Mouse (Mus musculus) MEL (cell line): Measurements from ENCODE around the gene Olfr823. TPM values are rescaled to one million over a fixed set of nuclear protein-coding genes. Genes with fewer than 3 reads are reported as not detected.

Source experiments
- DNase-seq: peaks from one replicate; pipeline ENCODE4 v3.0.0; 2011; ENCODE audit warnings: low read depth, low spot score
- H3K27ac ChIP-seq: 2 replicates; pipeline ENCODE4 v1.5.1; 2012; ENCODE audit warnings: low read depth, mild to moderate bottlenecking, control low read depth, low read length, moderate library complexity; ENCODE audit not compliant: control insufficient read depth
- H3K27me3 ChIP-seq, 2 experiments: fragments of 150-350 bp in 1 of 2; sonication (generic) in 1 of 2; 2 replicates each; pipeline ENCODE4 v1.6.1; 2012; ENCODE audit warnings: low read length in 2 of 2, mild to moderate bottlenecking in 2 of 2, improper control_type of control experiment in 1 of 2, moderate library complexity in 1 of 2; ENCODE audit not compliant: insufficient read depth in 2 of 2, control insufficient read depth in 1 of 2
- H3K36me3 ChIP-seq, 2 experiments: 2 replicates each; pipeline ENCODE4 v1.6.1; 2012 to 2014; ENCODE audit warnings: low read length in 2 of 2, improper control_type of control experiment in 1 of 2, inconsistent platforms in 1 of 2, mild to moderate bottlenecking in 1 of 2; ENCODE audit not compliant: insufficient read depth in 2 of 2, control insufficient read depth in 1 of 2
- H3K4me1 ChIP-seq, 2 experiments: fragments of 150-350 bp in 1 of 2; sonication (generic) in 1 of 2; 2 replicates each; pipeline ENCODE4 v1.6.1; 2012; ENCODE audit warnings: low read length in 2 of 2, improper control_type of control experiment in 1 of 2, mild to moderate bottlenecking in 1 of 2; ENCODE audit not compliant: insufficient read depth in 2 of 2, control insufficient read depth in 1 of 2
- H3K4me3 ChIP-seq, 2 experiments: fragments of 150-350 bp in 1 of 2; sonication (generic) in 1 of 2; 2 replicates each; pipeline ENCODE4 v1.5.1; 2012; ENCODE audit warnings: low read depth in 2 of 2, low read length in 2 of 2, mild to moderate bottlenecking in 2 of 2, moderate library complexity in 2 of 2, control low read depth in 1 of 2, improper control_type of control experiment in 1 of 2; ENCODE audit not compliant: control insufficient read depth in 1 of 2, insufficient read depth in 1 of 2
- H3K79me2 ChIP-seq: 2 replicates; pipeline ENCODE4 v1.6.1; 2012; ENCODE audit warnings: mild to moderate bottlenecking, low read length, moderate library complexity; ENCODE audit not compliant: control insufficient read depth, poor library complexity, insufficient read depth
- H3K9ac ChIP-seq: 2 replicates; pipeline ENCODE4 v1.6.1; 2012; ENCODE audit warnings: low read depth, mild to moderate bottlenecking, control low read depth, low read length, moderate library complexity; ENCODE audit not compliant: control insufficient read depth, poor library complexity, severe bottlenecking
- H3K9me3 ChIP-seq: fragments of 150-350 bp; sonication (generic); replicated peaks from 2 replicates; pipeline ENCODE4 v1.6.1; 2012; ENCODE audit warnings: mild to moderate bottlenecking, low read length, improper control_type of control experiment, moderate library complexity; ENCODE audit not compliant: insufficient read depth
- BHLHE40 ChIP-seq: IDR thresholded peaks from 2 replicates; pipeline ENCODE4 v1.6.1; 2012; ENCODE audit warnings: low read depth, mild to moderate bottlenecking, inconsistent platforms, low read length, improper control_type of control experiment, borderline replicate concordance
- CTCF ChIP-seq, 3 experiments: IDR thresholded peaks in 2 of 3; conservative IDR thresholded peaks in 1 of 3; 2 replicates each; pipeline ENCODE4 v1.5.1; 2011 to 2012; ENCODE audit warnings: low read length in 3 of 3, low read depth in 2 of 3, mild to moderate bottlenecking in 2 of 3, improper control_type of control experiment in 1 of 3, inconsistent platforms in 1 of 3, mixed read lengths in 1 of 3, moderate library complexity in 1 of 3; ENCODE audit not compliant: control insufficient read depth in 1 of 3, insufficient read depth in 1 of 3, poor library complexity in 1 of 3, severe bottlenecking in 1 of 3
- ETS1 ChIP-seq: IDR thresholded peaks from 2 replicates; pipeline ENCODE4 v1.6.1; 2012; ENCODE audit warnings: low read depth, mild to moderate bottlenecking, inconsistent platforms, low read length, improper control_type of control experiment, moderate library complexity
- GABPA ChIP-seq: IDR thresholded peaks from 2 replicates; pipeline ENCODE4 v1.6.1; 2012; ENCODE audit warnings: low read depth, mild to moderate bottlenecking, inconsistent platforms, low read length, improper control_type of control experiment, moderate library complexity
- JUND ChIP-seq: IDR thresholded peaks from 2 replicates; pipeline ENCODE4 v1.6.1; 2011; ENCODE audit warnings: low read depth, mild to moderate bottlenecking, improper control_type of control experiment, low read length
- KAT2A ChIP-seq: conservative IDR thresholded peaks from 2 replicates; pipeline ENCODE4 v1.6.1; 2012; ENCODE audit warnings: low read depth, low read length, improper control_type of control experiment, inconsistent platforms
- MEF2A ChIP-seq: IDR thresholded peaks from 2 replicates; pipeline ENCODE4 v1.6.1; 2014; ENCODE audit warnings: low read depth, mild to moderate bottlenecking, inconsistent platforms, low read length, improper control_type of control experiment; ENCODE audit not compliant: poor library complexity, insufficient replicate concordance, severe bottlenecking; ENCODE audit errors: extremely low read depth
- NRF1 ChIP-seq: IDR thresholded peaks from 2 replicates; pipeline ENCODE4 v1.6.1; 2014; ENCODE audit warnings: low read depth, mild to moderate bottlenecking, inconsistent platforms, low read length, improper control_type of control experiment, moderate library complexity; ENCODE audit not compliant: poor library complexity, insufficient read depth, severe bottlenecking
- POLR2AphosphoS5 ChIP-seq: IDR thresholded peaks from 2 replicates; pipeline ENCODE4 v1.6.1; 2012; ENCODE audit warnings: low read depth, borderline replicate concordance, mild to moderate bottlenecking, inconsistent platforms, low read length, moderate library complexity, mixed read lengths
- RAD21 ChIP-seq: IDR thresholded peaks from 2 replicates; pipeline ENCODE4 v1.6.1; 2011; ENCODE audit warnings: mild to moderate bottlenecking, low read depth, low read length, improper control_type of control experiment
- RCOR1 ChIP-seq: IDR thresholded peaks from 2 replicates; pipeline ENCODE4 v1.6.1; 2012; ENCODE audit warnings: low read depth, mild to moderate bottlenecking, inconsistent platforms, low read length, improper control_type of control experiment
- SMC3 ChIP-seq: IDR thresholded peaks from 2 replicates; pipeline ENCODE4 v1.6.1; 2011; ENCODE audit warnings: low read depth, low read length, improper control_type of control experiment
- USF1 ChIP-seq: IDR thresholded peaks from 2 replicates; pipeline ENCODE4 v1.6.1; 2014; ENCODE audit warnings: low read depth, mild to moderate bottlenecking, inconsistent platforms, low read length, improper control_type of control experiment, moderate library complexity
- ZC3H11A ChIP-seq: IDR thresholded peaks from 2 replicates; pipeline ENCODE4 v1.6.1; 2012; ENCODE audit warnings: low read depth, mild to moderate bottlenecking, inconsistent platforms, low read length, improper control_type of control experiment
- ZNF384 ChIP-seq: IDR thresholded peaks from 2 replicates; pipeline ENCODE4 v1.6.1; 2012; ENCODE audit warnings: low read depth, mild to moderate bottlenecking, inconsistent platforms, low read length, improper control_type of control experiment
- polyA plus RNA-seq, 2 experiments: library from polyadenylated mRNA; stranded (reverse) in 1 of 2; unstranded in 1 of 2; fragments of >175 nt in 1 of 2; fragments of >200 nt in 1 of 2; gene quantifications; 2 replicates each; pipeline versions ENCODE4 v1.2.1 to v1.2.4; 2012; ENCODE audit warnings: low replicate concordance in 2 of 2, low read depth in 1 of 2; ENCODE audit not compliant: insufficient read length in 2 of 2, insufficient read depth in 1 of 2, missing spikeins in 1 of 2
- total RNA-seq: library from RNA; depleted of rRNA; stranded (reverse); fragments of 300-350 nt; gene quantifications from 2 replicates; pipeline ENCODE4 v1.2.3, GENCODE M21; 2012; rRNA removed

Olfr823 gene
- total and polyA plus RNA-seq, 3 experiments: not detected

DNA sequence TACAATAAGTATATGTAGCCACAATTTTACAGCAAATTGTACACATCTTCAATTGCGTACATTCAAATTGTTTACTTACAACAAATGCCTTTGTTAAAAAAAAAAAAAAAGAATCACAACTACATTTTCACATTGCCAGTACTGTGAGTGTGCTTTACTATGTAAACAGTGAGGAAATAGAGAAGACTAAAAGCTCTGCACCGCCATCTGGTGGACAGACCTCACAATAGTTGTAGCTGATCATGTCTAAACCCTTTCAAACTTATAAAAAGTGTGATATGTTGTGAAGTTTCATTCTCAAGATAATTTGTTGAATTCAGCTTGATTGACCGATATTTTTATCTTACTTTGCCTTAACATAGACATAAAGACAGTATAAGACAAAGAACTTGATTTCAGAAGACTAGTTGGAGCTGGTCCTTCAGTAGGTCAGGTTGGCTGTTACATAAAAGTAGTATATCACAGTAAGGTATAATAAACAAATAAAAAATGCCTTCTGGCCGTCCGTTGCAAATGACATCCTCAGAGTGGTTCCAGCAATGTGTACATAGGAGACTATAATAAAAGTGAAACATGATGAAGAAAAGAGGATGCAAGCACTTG lies 22.2 kb downstream of the Olfr823 start:
- peak; percentile 65 for DNase-seq
- TF ChIP-seq USF1 (no peak), CTCF (IDR thresholded peaks at IDR 0.05 in 2 of 3, conservative IDR thresholded peaks at IDR 0.05 in 1 of 3; ENCODE audit: control insufficient read depth in 1 of 3, insufficient read depth in 1 of 3, low read depth in 2 of 3, low read length in 3 of 3, poor library complexity in 1 of 3, severe bottlenecking in 1 of 3) (peak; percentile 22 to 82 (median 50); a peak in 5 of 6 replicates), POLR2AphosphoS5 (no peak), ZC3H11A (peak; percentile 69), GABPA (no peak), ZNF384 (no peak), NRF1 (no peak), BHLHE40 (no peak), SMC3 (peak; percentile 87), RAD21 (peak; percentile 81), RCOR1 (no peak), MEF2A (no peak)
- TF ChIP-seq, all 39 proteins: peak for 4
- H3K79me2 ChIP-seq: no peaks in the 10 kb centered on the region

GRCm38 (mm10) chr10:130070910-130071309 lies 44.3 kb downstream of the Olfr823 start, which contains the start of gene Olfr822:
TSS of gene Olfr822 (plus strand) at chr10:130071210.
- H3K9me3 ChIP-seq: no peaks in the 10 kb centered on the region
- H3K27me3 ChIP-seq: no peaks in the 10 kb centered on the region
- H3K79me2 ChIP-seq: no peaks in the 10 kb centered on the region
- TF ChIP-seq JUND (no peak), KAT2A (no peak), ZC3H11A (no peak), ETS1 (no peak), BHLHE40 (no peak)
- H3K4me1 ChIP-seq: no peaks in the 10 kb centered on the region
- DNase-seq: no peak
- no peaks in the 10 kb centered on the region for H3K36me3 ChIP-seq
- no peak within 1 kb of the TSS for H3K9ac ChIP-seq
- no peak within 1 kb of the TSS for H3K4me3 ChIP-seq
- no peak within 1 kb of the TSS for H3K27ac ChIP-seq

More for the DNA sequence above, 22.2 kb downstream of the Olfr823 start:
- H3K4me3 ChIP-seq: no peak overlapping the region
- H3K9ac ChIP-seq: no peak overlapping the region
- no peaks in the 10 kb centered on the region for H3K4me1 ChIP-seq
- no peaks in the 10 kb centered on the region for H3K9me3 ChIP-seq
- H3K27ac ChIP-seq: no peak overlapping the region
- no peaks in the 10 kb centered on the region for H3K36me3 ChIP-seq
- no peaks in the 10 kb centered on the region for H3K27me3 ChIP-seq

Other genes with a start within 250 kb of the Olfr823 start
- not detected in 2 replicates for gene Olfr814, start 235.5 kb downstream of the Olfr823 start, total RNA-seq
- gene Olfr814, start 235.5 kb downstream of the Olfr823 start, polyA plus RNA-seq: not detected
- gene Olfr815, start 209.5 kb downstream of the Olfr823 start, total RNA-seq: not detected in 2 replicates
- gene Olfr815, start 209.5 kb downstream of the Olfr823 start, polyA plus RNA-seq: not detected
- gene Olfr816, start 199.8 kb downstream of the Olfr823 start, total RNA-seq: not detected in 2 replicates
- gene Olfr816, start 199.8 kb downstream of the Olfr823 start, polyA plus RNA-seq: not detected
- not detected in 2 replicates for gene Olfr818, start 166.3 kb downstream of the Olfr823 start, total RNA-seq
- not detected for gene Olfr818, start 166.3 kb downstream of the Olfr823 start, polyA plus RNA-seq
- gene Olfr819, start 148.1 kb downstream of the Olfr823 start, total RNA-seq: not detected in 2 replicates
- gene Olfr819, start 148.1 kb downstream of the Olfr823 start, polyA plus RNA-seq: not detected
- gene Olfr247, start 139.2 kb downstream of the Olfr823 start, total RNA-seq: not detected in 2 replicates
- gene Olfr247, start 139.2 kb downstream of the Olfr823 start, polyA plus RNA-seq: not detected
- gene Gm10310, start 130.3 kb downstream of the Olfr823 start, total RNA-seq: not detected in 2 replicates
- not detected for gene Gm10310, start 130.3 kb downstream of the Olfr823 start, polyA plus RNA-seq
- not detected in 2 replicates for gene Olfr820, start 102.8 kb downstream of the Olfr823 start, total RNA-seq
- not detected for gene Olfr820, start 102.8 kb downstream of the Olfr823 start, polyA plus RNA-seq
- gene Olfr821, start 85.0 kb downstream of the Olfr823 start, total RNA-seq: not detected in 2 replicates
- gene Olfr821, start 85.0 kb downstream of the Olfr823 start, polyA plus RNA-seq: not detected
- gene Olfr822, start 44.2 kb downstream of the Olfr823 start, total RNA-seq: not detected in 2 replicates
- gene Olfr822, start 44.2 kb downstream of the Olfr823 start, polyA plus RNA-seq: not detected
- not detected in 2 replicates for gene Olfr824, start 14.6 kb upstream of the Olfr823 start, total RNA-seq
- not detected for gene Olfr824, start 14.6 kb upstream of the Olfr823 start, polyA plus RNA-seq
- not detected in 2 replicates for gene Olfr825, start 51.4 kb upstream of the Olfr823 start, total RNA-seq
- gene Olfr825, start 51.4 kb upstream of the Olfr823 start, polyA plus RNA-seq: not detected
- gene Olfr826, start 68.8 kb upstream of the Olfr823 start, total RNA-seq: not detected in 2 replicates
- gene Olfr826, start 68.8 kb upstream of the Olfr823 start, polyA plus RNA-seq: not detected
- gene Olfr827, start 99.0 kb upstream of the Olfr823 start, total RNA-seq: not detected in 2 replicates
- gene Olfr827, start 99.0 kb upstream of the Olfr823 start, polyA plus RNA-seq: not detected
- not detected in 2 replicates for gene Neurod4, start 164.9 kb upstream of the Olfr823 start, total RNA-seq
- not detected for gene Neurod4, start 164.9 kb upstream of the Olfr823 start, polyA plus RNA-seq
- gene Tespa1, start 207.5 kb upstream of the Olfr823 start, total RNA-seq: 2.7 and 7.8 TPM in 2 replicates
- 1 to 10 TPM in 1 of 2 experiments, not detected in 1; 3.5 TPM for gene Tespa1, start 207.5 kb upstream of the Olfr823 start, polyA plus RNA-seq